Mouse (Mus musculus) neural tube, embryonic 14.5 days (tissue): Measurements from ENCODE around the gene Ppp1r36. TPM values are rescaled to one million over a fixed set of nuclear protein-coding genes. Genes with fewer than 3 reads are reported as not detected.

Experiments
- ATAC-seq: fragments of 200-750 bp; cut with Nextera tagmentation; 2 replicates; pipeline ENCODE4 v1.8.0; 2017; ENCODE audit warnings: low read depth, mild to moderate bottlenecking, moderate TSS enrichment, moderate library complexity
- H3K27ac ChIP-seq: fragments of 300-500 bp; sonication (generic); 2 replicates; pipeline ENCODE4 v1.5.1; 2014; ENCODE audit warnings: low read depth, mild to moderate bottlenecking, control low read depth, low read length, moderate library complexity, mixed read lengths
- H3K27me3 ChIP-seq: fragments of 300-500 bp; sonication (generic); 2 replicates; pipeline ENCODE4 v1.6.1; 2014; ENCODE audit warnings: low read length; ENCODE audit not compliant: control insufficient read depth, insufficient read depth
- H3K36me3 ChIP-seq: fragments of 300-500 bp; sonication (generic); 2 replicates; pipeline ENCODE4 v1.6.1; 2014; ENCODE audit warnings: low read length, mixed read lengths; ENCODE audit not compliant: control insufficient read depth, insufficient read depth
- H3K4me1 ChIP-seq: fragments of 300-500 bp; sonication (generic); 2 replicates; pipeline ENCODE4 v1.6.1; 2014; ENCODE audit warnings: low read length; ENCODE audit not compliant: control insufficient read depth, insufficient read depth
- H3K4me2 ChIP-seq: fragments of 300-500 bp; sonication (generic); 2 replicates; pipeline ENCODE4 v1.6.1; 2014; ENCODE audit warnings: mild to moderate bottlenecking, low read depth, low read length, control low read depth
- H3K4me3 ChIP-seq: fragments of 300-500 bp; sonication (generic); 2 replicates; pipeline ENCODE4 v1.5.1; 2014; ENCODE audit warnings: low read depth, low read length, control low read depth, mixed read lengths
- H3K9ac ChIP-seq: fragments of 300-500 bp; sonication (generic); replicated peaks from 2 replicates; pipeline ENCODE4 v1.6.1; 2014; ENCODE audit warnings: low read depth, mild to moderate bottlenecking, control low read depth, low read length, mixed read lengths
- H3K9me3 ChIP-seq: fragments of 300-500 bp; sonication (generic); 2 replicates; pipeline ENCODE4 v1.6.1; 2016; ENCODE audit warnings: low read length; ENCODE audit not compliant: control insufficient read depth
- WGBS: fragments of 180-500 bp; shearing (Covaris S2); extraction: QIAGEN DNeasy Blood & Tissue Kit; methylation state at CpG from one replicate; pipeline ENCODE4 v1.1.7; 2014; 5-methylcytosine and 5-hydroxymethylcytosine counted together
- polyA plus RNA-seq: library from polyadenylated mRNA; unstranded; fragments of >200 nt; fragmentation: Nextera tagmentation; extraction: Ambion mirVana; gene quantifications from 2 replicates; pipeline ENCODE4 v1.2.1, GENCODE M21; 2014

The Ppp1r36 gene
- polyA plus RNA-seq, 1 experiment from 2014 or later = 1.5 TPM

DNA sequence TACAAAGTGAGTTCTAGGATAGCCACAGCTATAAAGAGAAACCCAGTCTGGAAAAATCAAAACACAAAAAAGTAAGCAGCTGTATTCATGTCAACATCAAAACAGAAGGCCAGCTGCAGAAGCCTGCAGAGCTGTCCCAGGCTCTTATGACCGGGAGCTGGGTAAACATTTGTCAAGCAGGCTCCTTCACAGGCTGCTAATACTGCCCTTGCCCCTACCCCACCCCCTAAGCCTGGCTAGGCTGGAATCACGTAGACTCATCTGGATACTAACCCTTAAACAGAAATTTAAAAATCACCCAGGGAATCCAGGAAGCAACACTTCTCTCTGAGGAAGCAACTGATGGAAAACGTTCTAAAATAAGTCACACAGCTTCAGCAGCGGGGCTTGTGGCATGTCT is 67.5 kb downstream of the Ppp1r36 start:
- 67% methylated on average over 4 of the region's 4 CpGs for WGBS
- H3K36me3 ChIP-seq = no peaks in the 10 kb centered on the region
- H3K4me2 ChIP-seq = no peak overlapping the region
- H3K9ac ChIP-seq = no peak overlapping the region
- H3K4me3 ChIP-seq = no peak overlapping the region
- no peak for ATAC-seq
- H3K27ac ChIP-seq = no peak overlapping the region
- H3K9me3 ChIP-seq = no peaks in the 10 kb centered on the region
- H3K4me1 ChIP-seq = no peaks in the 10 kb centered on the region
- no peaks in the 10 kb centered on the region for H3K27me3 ChIP-seq

DNA sequence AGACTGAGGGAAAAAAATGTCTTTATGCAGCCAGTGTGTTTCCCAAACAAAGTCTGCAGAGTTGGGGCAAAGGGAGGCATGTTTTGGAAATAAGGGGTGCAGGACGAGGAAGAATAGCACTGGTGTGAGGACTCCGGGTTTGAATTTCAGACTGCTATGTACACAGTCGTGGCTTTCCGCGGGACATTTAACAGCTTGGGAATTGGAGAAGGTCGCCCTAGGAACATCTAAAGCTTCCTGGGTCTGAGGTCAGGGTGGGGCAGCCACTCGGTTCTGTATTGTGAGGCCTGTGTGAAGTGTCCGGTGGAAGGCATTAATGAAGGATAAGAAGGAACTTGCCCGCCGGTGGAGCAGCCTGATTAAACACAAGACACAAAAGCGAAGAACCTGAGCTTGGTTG is 68.0 kb downstream of the Ppp1r36 start:
- no peak overlapping the region for H3K4me3 ChIP-seq
- no peaks in the 10 kb centered on the region for H3K4me1 ChIP-seq
- no peak overlapping the region for H3K9ac ChIP-seq
- no peaks in the 10 kb centered on the region for H3K36me3 ChIP-seq
- no peak for ATAC-seq
- no peaks in the 10 kb centered on the region for H3K9me3 ChIP-seq
- H3K27me3 ChIP-seq = no peaks in the 10 kb centered on the region
- no peak overlapping the region for H3K27ac ChIP-seq
- WGBS = 69% methylated on average over 11 of the region's 11 CpGs
- no peak overlapping the region for H3K4me2 ChIP-seq

DNA sequence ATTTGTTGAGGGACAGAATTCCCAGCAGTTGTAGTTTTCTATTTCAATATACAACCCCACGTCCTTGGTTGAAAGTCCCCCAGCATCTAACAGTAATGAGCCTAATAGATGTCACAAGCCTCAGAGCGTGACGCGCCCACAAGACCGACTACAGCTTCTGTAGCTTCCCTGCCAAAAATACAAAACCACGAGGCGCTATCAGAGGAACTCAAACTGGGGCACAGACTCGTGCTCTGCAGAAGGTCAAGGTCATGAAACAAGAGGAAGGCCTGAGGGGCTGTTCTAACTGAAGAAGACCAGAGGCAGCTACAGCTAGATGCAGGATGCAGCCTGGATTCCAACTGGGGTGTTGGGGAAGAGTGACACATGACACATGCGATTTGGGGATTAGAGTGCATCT is 69.6 kb downstream of the Ppp1r36 start:
- Histone ChIP-seq H3K9ac (no peak overlapping the region), H3K27ac (no peak overlapping the region), H3K9me3 (no peaks in the 10 kb centered on the region), H3K4me3 (no peak overlapping the region), H3K36me3 (no peaks in the 10 kb centered on the region), H3K4me2 (no peak overlapping the region), H3K4me1 (no peaks in the 10 kb centered on the region), H3K27me3 (no peaks in the 10 kb centered on the region)
- ATAC-seq = no peak
- 84% methylated on average over 9 of the region's 9 CpGs for WGBS

Other genes with a start within 250 kb of the Ppp1r36 start
- gene Esr2, start 240.3 kb upstream of the Ppp1r36 start, polyA plus RNA-seq = 0.08 and 0.19 TPM in 2 replicates
- 0.20 TPM in 1 of 2 replicates, not detected in the other for gene Tex21, start 170.8 kb upstream of the Ppp1r36 start, polyA plus RNA-seq
- 26.8 and 31.0 TPM in 2 replicates for gene Mthfd1, start 162.2 kb upstream of the Ppp1r36 start, polyA plus RNA-seq
- 14.7 and 17.0 TPM in 2 replicates for gene Akap5, start 92.6 kb upstream of the Ppp1r36 start, polyA plus RNA-seq
- gene Zbtb25, start 47.9 kb upstream of the Ppp1r36 start, polyA plus RNA-seq = 14.5 and 16.6 TPM in 2 replicates
- 3.5 and 5.1 TPM in 2 replicates for gene Zbtb1, start 47.3 kb upstream of the Ppp1r36 start, polyA plus RNA-seq
- 4.7 and 5.7 TPM in 2 replicates for gene Hspa2, start 13.4 kb upstream of the Ppp1r36 start, polyA plus RNA-seq
- gene Plekhg3, start 113.4 kb downstream of the Ppp1r36 start, polyA plus RNA-seq = 0.47 and 0.90 TPM in 2 replicates